Mouse (Mus musculus) ovary, postnatal 36 days (tissue): ENCODE results near the gene Card14.

Experiments
- DNase-seq: peaks from one replicate; pipeline ENCODE4 v3.0.0; 2022; ENCODE audit warnings: low spot score, mixed read lengths

Gene Card14

DNA sequence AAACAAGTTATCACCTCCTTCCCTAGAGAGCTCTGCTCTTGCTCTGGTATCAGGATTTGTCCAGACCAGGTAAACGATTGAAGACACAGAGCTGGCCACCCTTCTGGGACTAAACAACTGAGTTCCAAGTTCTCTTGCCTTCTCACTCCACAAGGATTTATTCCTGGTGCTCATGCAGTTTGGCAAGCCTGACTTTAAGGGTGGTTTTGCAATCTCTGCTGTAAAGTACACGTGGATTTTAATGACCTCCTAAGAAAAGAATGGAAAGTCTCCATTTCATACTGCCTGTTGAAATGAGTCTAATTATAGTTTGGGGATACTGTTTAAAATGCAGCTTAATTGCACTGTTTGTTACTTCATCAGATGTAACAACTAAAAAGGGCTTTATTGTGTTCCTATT is 6.6 kb upstream of the Card14 start:
- no peak for DNase-seq

- no peak for DNase-seq
These were observed 2.5 kb upstream of the Card14 start for GRCm38 (mm10) chr11:119304904-119305712.

GRCm38 (mm10) chr11:119306762-119307657 is 558 bp upstream of the Card14 start:
- no peak for DNase-seq

DNA sequence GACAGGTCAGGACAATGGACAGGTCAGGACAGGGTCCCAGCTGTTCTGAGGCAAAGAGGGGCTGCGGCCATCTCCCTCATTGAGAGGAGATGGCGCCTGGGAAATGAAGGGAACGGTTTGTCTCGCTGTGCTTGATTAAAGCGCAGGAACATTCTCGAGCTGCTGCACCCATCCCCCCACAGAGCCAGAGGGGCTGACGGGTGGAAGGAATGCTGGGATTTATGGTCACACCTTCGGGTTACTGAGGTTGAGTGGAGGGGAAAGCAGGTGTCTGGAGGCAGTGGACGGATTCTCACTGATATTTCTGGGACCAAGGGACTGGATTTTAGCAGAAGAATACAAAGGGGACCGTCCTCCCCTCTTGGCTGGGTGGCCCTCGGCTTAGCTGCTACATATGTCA is 348 bp downstream of the Card14 start:
- no peak for DNase-seq

DNA sequence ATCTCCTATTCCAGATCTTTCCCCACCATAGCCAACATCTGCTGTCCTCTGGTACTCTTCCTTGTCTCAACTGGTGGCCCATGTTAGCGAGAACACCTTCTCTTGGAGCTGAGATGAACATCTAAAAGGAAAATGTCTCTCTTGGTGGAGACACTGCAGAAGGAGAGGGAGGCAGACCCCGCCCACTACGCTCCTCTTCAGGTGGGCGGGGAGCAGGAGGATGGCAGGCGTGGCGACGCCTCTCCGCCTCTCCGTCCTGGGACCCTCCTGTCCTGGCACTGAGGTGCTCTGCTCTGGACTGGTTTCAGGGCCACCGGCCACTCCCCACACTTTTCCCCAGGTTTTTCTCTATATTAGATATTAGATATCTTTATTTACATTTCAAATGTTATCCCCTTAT is 3.1 kb downstream of the Card14 start:
- no peak for DNase-seq

GRCm38 (mm10) chr11:119314252-119314936 is 6.8 kb downstream of the Card14 start:
- DNase-seq = no peak

DNA sequence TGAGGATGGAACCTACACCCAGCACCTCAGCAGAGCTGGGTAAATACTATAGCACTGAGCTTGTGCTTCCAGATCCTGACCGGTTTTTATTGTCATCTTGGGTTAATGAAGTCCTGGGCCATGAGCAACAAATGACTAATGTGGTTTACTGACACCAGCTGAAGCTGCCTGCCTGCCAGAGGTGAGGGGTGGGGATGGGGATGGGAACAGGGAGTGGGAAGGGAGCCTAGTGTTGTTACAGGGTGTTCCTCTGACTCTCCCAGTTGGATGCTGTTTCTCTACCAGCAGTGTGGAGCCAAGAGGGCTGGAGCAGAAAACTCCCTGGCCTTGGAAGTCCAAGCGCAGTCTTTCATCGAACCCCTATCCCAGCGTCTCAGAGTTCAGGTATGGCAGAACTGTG is 9.2 kb downstream of the Card14 start:
- DNase-seq = no peak

GRCm38 (mm10) chr11:119322521-119322920 is 15.0 kb downstream of the Card14 start:
- DNase-seq = no peak

GRCm38 (mm10) chr11:119325068-119325467 is 17.5 kb downstream of the Card14 start:
- DNase-seq = no peak

DNA sequence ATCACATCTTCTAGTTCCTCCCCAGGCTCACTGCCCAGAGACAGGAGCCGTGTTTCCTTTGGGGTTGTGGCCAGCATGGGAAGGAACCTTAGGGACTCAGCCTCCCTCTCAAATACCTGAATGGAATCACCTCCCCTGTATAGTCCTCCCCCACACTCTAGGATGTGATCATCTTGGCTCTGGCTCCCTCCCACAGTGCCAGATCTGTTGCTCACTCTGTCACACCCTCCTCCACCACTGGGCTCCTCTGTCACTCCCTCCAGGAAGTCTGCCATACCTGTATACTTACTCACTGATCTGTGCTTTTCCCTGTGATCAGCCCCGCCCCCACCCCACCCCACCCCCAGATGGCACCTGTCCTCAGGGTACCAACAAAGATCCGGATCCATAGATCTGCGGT is 23.0 kb downstream of the Card14 start:
- no peak for DNase-seq

GRCm38 (mm10) chr11:119331970-119332369 is 24.4 kb downstream of the Card14 start:
- no peak for DNase-seq

DNA sequence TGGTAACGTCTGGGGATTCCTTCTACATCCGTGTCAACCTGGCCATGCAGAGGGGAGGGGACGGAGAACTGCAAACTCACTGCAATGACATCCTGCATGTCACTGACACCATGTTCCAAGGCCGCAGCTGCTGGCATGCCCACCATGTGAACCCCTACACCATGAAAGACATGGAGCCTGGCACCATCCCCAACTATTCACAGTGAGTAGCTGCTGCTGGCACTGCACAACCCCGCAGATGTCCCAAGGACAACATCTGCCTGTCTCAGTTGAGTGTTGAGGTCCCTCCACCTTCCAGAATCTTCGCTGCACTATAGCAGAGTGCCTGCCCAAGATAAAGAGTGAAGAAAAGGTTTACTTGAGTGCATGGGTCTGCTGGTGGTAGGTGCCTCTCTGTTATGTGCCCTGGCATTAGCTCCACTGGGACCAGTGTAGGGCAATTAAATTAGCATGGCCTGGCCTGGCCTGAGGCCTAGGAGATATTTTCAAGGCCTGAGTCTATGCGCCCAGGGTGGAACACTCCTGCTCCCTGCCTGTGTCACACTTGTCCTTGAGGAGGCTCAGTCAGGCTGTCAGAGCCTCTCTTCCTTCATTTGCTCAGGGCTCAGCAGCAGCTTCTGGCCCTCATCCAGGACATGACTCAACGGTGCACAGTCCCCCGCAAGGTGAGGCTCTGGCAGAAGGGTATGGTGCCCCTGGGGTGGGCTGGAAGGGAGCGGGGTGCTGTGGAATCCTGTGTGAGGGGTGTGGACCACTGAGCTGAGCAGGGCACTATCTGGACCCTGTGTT is 30.9 kb downstream of the Card14 start:
- DNase-seq = peak; percentile 46

- no peak for DNase-seq
These were observed 31.6 kb downstream of the Card14 start for GRCm38 (mm10) chr11:119339179-119339578.

GRCm38 (mm10) chr11:119339637-119340036 is 32.1 kb downstream of the Card14 start:
- DNase-seq = peak; percentile 67

GRCm38 (mm10) chr11:119344178-119344577 is 36.6 kb downstream of the Card14 start:
- no peak for DNase-seq

- DNase-seq = no peak
These were observed 37.3 kb downstream of the Card14 start for GRCm38 (mm10) chr11:119344865-119345264.

DNA sequence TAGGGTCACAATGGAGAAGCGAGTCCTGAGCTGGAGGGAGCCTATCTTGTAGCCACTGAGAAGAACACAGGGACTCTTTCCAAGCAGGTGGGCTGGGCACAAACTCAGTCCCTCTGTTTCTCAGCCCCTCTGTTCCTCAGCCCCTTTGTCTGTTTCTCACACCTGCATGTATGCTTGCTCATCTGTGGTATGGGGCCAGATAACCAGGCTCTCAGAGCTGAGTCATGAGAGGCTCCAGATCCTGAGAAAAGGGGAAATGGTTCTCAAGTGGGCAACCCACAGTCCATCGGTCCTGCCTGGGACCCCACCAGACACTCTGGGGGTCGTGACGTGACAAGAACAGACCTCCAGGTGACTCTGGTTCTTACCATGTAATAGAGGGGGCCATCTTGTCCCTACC is 39.6 kb downstream of the Card14 start:
- no peak for DNase-seq

GRCm38 (mm10) chr11:119352113-119352512 is 44.5 kb downstream of the Card14 start:
- DNase-seq = no peak

DNA sequence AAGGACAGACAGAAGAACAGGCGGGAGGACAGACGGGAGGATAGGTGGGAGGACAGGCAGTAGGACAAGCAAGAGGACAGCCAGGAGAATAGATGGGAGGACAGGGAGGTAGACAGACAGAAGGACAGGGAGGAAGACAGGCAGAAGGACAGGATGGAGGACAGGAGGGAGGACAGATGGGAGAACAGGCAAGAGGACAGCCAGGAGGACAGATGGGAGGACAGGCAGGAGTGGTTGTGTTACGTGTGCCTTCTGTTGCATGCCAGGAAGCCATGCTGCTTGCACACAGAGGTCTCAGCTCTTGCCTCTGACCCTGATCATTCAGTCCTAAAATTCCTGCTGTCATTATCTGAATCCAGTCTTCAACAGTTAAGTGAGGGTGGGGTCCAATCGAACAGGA is 46.4 kb downstream of the Card14 start:
- no peak for DNase-seq

DNA sequence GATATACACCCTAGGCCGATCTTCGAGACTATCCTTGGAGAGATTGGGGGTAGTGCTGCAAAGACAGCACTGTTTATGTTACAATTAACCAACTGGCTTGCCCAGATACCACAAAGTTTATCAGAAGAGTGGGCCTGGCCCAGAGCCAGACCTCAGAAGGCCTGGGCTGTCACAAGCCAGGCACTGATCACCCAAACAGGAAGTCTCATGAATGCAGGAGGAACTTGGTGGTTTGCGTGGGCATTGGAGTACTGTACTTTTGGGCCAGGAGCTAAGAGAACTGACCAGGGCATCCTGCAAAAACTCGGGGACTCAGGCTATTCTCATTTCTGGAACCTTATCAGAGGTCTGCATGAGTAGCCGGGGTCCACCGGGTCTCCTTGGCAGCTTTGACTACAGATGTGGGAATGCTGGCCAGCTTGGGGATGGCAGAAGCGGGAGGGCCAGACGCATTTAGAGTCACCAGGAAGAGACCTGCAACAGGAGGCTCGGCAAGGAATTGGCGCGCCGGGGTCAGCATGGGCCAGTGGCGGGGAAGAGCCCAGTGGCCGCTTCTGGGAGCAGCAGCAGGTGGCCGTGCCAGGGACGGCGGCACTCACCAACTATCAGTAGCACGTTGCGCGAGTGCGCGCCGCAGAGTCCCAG is 47.4 kb downstream of the Card14 start:
- peak; percentile 79 for DNase-seq
